Mouse (Mus musculus) heart, adult 8-10 months (tissue): ENCODE measurements around the gene Map4. TPM values are rescaled to one million over a fixed set of nuclear protein-coding genes. Genes with fewer than 3 reads are reported as not detected.
"Not testable (repeated sequence)": the region's sequence is repeated elsewhere in the genome, so short reads cannot be mapped to it uniquely, and the experiment has no call there.

Experiments used
- DNase-seq: peaks from one replicate; pipeline ENCODE4 v3.0.0; 2022; ENCODE audit warnings: low spot score
- total RNA-seq, 4 experiments: library from RNA; stranded (reverse); gene quantifications; 2 replicates each; pipeline ENCODE4 v1.2.4; 2022

The Map4 gene
- total RNA-seq, 4 experiments from 2014 or later = 319 to 422 (median 395) TPM

- DNase-seq = no peak
Observed at GRCm38 (mm10) chr9:110062861-110063260, 131.6 kb downstream of the Map4 start.

GRCm38 (mm10) chr9:110064641-110065040 lies 133.4 kb downstream of the Map4 start:
- DNase-seq = no peak

- no peak for DNase-seq
Observed at GRCm38 (mm10) chr9:110068745-110069144, 137.5 kb downstream of the Map4 start.

- peak; percentile 71 for DNase-seq
Observed at GRCm38 (mm10) chr9:110070358-110070757, 139.1 kb downstream of the Map4 start.

- no peak for DNase-seq
Observed at GRCm38 (mm10) chr9:110071011-110071410, 139.8 kb downstream of the Map4 start.

DNA sequence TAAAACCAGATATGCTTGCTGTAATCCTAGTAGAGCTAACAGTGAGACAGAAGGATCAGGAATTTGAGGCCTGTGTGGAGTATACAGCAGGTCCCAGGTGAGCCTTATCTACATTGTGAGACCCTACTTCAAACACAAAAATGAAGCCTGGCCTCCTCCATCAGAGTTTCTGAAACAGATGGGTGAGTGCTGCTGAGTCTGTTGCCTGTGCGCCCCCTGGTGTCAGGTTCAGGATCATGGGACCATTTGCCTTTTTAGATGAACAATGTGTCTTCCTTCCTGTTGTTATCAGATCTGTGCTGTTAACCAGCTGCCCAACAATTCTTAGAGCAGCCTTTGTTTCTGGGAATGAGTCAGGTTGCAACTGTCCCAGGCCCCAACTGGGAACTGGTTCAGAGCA lies 140.6 kb downstream of the Map4 start:
- peak; percentile 67 for DNase-seq

DNA sequence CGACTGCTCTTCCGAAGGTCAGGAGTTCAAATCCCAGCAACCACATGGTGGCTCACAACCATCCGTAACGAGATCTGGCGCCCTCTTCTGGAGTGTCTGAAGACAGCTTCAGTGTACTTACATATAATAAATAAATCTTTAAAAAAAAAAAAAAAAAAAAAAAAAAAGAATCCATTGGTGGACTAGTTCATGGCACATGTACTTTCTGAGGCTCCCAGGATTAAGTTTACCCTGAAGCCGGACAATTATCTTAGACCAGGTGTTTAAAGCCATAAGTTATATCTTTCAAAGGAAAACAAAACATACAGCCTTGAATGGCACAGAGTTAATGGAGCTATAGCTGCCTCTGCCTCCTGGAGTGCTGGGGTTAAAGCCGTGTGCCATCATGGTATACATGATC lies 145.2 kb downstream of the Map4 start:
- not testable (repeated sequence) for DNase-seq

DNA sequence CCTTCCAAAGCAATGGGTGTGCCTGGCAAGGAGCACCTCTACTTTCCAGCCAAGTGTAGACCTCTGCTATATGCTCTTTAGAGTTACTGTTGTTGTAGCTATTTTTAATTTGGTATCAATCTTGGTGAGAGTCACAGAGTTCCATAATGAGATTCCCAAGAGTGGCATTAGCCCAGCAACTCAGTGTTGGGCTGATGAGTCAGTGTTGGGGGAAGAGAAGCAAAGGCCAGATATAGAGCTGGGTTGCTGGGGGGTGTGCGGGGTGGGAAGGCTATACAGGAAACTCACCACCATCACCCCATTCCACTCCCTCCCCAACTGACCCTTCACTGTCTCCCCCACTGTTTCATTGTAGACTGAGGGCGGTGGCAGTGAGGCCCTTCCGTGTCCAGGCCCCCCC lies 149.8 kb downstream of the Map4 start:
- DNase-seq = no peak

DNA sequence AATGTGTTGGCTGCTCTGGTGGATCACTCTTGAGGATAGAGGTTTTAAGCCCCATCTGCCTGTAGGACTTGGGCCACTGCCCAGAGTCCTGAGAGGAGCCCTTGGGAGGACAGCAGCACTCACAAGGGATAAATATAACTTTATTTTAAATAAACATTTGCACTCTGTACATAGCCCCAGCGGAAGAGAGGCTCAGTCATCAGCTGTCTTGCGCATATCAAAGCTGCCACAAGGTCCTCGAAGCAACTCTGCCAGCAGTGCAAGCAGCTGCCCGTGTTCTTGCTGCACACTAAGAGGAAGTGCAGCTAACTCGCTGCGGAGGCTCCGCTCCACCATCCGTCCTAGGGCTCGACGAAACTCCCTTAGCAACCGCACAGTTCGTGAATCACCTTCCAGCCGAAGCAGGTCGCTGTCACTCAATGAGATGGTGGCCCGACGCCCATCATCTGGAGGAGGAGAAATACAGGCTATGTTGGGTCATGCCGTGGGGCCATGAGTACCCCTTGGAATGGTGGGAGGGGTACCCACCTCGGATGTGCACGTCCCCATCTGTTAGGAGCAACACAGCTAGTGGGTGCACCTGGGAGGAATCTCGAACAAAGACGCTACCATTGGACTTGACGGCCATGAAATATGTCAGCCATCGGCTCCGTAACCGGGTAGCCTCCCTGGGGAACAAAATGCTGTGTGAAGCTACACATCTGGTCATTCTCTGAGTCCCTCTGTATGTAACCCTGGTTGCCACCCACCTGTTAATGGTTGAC lies 153.1 kb downstream of the Map4 start:
- peak; percentile 41 for DNase-seq

GRCm38 (mm10) chr9:110085693-110086092 lies 154.4 kb downstream of the Map4 start:
- no peak for DNase-seq

- DNase-seq = no peak
Observed at GRCm38 (mm10) chr9:110093303-110093702, 162.0 kb downstream of the Map4 start.

DNA sequence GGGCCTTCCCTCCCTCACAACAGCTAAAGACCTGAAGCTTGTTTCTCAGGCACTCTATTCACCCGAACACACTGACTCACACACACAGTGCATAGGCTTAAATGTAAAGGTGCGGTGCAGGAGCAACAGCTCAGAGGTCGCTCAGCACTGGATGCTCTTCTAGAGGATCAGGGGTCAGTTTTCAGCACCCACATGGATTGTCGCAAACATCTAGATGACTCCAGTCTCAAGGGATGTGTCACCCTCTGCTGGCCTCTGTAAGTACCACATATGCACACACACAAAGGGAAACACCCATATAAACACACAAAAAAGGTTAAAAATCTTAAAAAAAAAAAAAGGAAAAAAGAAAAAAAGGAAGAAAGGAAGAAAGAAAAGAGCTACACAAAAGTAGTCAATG lies 163.5 kb downstream of the Map4 start:
- DNase-seq = no peak

- DNase-seq = no peak
Observed at GRCm38 (mm10) chr9:110097791-110098190, 166.5 kb downstream of the Map4 start.

- DNase-seq = peak; percentile 90
Observed at GRCm38 (mm10) chr9:110100627-110101600, 169.7 kb downstream of the Map4 start.

DNA sequence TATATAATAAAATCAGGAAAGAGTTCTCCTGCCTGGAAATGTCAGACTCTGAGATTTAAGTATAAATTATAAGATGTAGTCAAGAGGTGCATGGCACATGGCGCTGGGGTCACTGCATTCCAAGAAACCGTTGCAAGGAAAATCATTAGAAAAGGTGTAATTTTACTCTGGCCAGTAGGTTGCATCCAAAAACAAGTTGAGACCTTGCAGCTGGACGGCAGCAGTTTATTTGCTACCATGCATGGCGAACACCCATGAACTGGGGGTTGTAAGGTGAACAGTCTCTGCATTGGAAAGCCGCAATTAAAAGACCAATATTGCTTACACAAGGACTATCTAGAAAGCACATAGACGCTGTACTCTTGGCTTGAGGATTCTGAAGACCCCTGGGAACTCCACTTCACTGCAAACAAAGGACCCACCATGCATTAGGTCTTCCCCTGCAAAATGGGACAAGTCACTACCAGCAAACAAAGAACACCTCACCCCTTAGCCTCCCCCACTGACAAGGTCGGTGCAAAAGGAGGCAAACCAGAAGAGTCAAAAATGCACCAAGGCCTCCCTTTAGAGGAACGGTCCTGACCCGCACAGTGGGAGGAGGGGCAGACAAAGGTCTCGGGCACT lies 185.2 kb downstream of the Map4 start:
- DNase-seq = no peak

DNA sequence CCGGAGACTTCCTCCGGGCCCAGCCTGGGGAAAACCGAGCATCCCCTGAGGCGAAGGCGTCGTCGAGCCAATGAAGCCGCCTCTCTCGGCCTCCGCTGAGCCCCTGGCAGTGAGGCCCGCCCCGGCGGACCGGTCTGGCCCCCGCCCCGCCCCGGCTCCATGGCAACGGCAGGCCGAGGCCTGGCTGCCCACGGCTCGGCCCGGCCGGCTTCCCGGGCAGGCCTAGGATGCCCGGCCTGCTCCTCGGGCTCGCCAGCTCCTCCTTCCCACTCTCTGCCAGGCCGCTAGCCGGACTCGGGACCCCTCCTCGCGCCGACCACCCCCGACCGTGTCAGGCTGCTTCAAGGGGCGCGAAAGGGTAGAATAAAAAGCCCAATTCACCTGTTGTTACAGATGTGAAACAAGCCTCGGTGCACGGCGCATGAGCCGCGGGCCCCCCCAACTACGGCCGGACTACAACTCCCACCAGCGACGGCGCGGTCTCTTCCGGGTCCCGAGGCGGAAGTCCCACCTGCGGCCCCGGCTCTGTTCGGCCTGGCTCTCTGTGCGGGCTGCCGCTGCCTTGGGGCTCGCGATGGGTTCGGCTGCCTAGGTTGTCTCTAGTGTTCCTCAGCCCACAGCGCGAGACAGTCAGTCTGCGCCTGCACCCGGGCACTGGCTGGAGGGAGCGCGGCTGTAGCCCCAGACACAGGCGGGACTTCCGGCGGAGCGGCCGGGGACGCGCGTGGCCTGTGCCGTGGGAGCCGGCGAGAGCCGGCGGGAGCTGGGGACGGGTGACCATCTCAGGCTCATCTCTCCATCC lies 185.9 kb downstream of the Map4 start, which contains the start of gene Smarcc1:
Gene Smarcc1 (plus strand): TSS at position 732 of the 802 bp plus-strand sequence.
- peak; percentile 89 for DNase-seq

GRCm38 (mm10) chr9:110117779-110118139 lies 186.5 kb downstream of the Map4 start, which contains the start of gene Dhx30:
TSS of gene Dhx30 (minus strand) at chr9:110117830.
- no peak for DNase-seq

DNA sequence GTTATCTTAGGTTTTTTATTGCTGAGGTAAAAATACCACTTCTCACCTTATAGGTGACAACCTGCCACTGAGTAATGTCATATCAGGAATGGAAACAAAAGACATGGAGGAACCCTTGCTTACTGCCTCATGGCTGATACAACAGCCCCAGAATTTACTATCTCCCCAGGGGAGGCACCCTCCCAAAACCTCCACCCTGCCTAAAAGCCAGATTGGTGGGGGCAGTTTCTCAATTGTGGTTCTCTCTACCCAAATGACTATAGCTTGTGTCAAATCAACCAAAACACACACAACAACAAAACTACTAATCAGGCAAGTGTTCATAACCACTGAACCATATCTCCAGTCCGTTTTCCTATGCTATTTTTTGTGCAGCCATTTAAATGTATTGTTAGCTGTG lies 187.0 kb downstream of the Map4 start:
- DNase-seq = no peak

- no peak for DNase-seq
Observed at GRCm38 (mm10) chr9:110121424-110121823, 190.2 kb downstream of the Map4 start.

DNA sequence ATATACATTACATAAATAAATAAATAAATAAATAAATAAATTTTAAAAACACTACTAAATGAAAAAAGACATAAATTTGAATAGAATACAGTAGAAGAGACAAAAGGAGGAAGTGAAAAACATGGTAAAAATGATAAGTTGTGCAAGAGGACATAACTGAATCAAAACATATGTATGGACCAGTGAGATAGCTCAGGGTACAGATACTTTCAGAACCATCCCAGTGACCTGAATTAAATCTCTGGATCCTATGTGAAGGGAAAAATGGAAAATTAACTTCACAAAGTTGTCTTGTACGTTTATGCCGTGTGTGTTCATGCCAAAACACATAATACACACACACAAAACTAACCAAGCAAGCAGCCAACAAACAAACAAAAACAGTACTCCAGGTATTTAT lies 192.1 kb downstream of the Map4 start:
- DNase-seq = no peak

DNA sequence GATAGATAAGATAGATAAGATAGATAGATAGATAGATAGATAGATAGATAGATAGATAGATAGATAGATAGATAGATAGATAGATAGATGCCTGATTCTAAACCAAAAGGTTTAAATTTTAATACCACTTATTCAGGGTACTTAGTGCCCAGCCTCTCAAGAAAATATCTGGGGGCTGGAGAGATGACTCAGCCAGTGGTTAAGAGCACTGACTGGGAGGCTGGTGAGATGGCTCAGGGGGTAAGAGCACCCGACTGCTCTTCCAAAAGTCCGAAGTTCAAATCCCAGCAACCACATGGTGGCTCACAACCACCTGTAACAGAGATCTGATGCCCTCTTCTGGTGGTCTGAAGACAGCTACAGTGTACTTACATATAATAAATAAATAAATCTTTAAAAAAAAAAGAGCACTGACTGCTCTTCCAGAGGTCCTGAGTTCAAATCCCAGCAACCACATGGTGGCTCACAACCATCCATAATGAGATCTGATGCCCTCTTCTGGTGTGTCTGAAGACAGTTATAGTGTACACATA lies 192.8 kb downstream of the Map4 start:
- not testable (repeated sequence) for DNase-seq
